Mouse (Mus musculus) small intestine, adult 2 months (tissue): Measurements from ENCODE around the gene Zfp184.

Experiments used
- CTCF ChIP-seq: fragments of 200-500 bp; IDR thresholded peaks from 2 replicates; pipeline ENCODE4 v1.5.1; 2012; ENCODE audit warnings: low read depth, mild to moderate bottlenecking, control low read depth, inconsistent platforms, low read length, moderate library complexity, mixed read lengths; ENCODE audit not compliant: insufficient replicate concordance, insufficient read length; ENCODE audit errors: extremely low read depth
- POLR2A ChIP-seq: fragments of 200-500 bp; IDR thresholded peaks from 2 replicates; pipeline ENCODE4 v1.6.1; 2012; ENCODE audit warnings: low read depth, mild to moderate bottlenecking, control low read depth, inconsistent platforms, low read length, moderate library complexity

- TF ChIP-seq POLR2A (no peak), CTCF (no peak)
These were observed 29.4 kb upstream of the Zfp184 start for GRCm38 (mm10) chr13:21915487-21915886.
